14 mouse cellular contexts compared by ENCODE assay signal in genomic region chr2:93318781-93319349, GRCm38 (mm10). TPM values are rescaled to one million over a fixed set of nuclear protein-coding genes. Genes with fewer than 3 reads are reported as not detected.
DNase-seq lines count a peak whose midpoint lies in the region; ATAC-seq lines count a peak whose summit lies in the region.
"Had no signal": no experiment of that assay in that cellular context is flagged by ENCODE, and none has a peak within 500 bp of the region (broad histone marks: within the 10 kb centered on the region; RNA-seq: fewer than 3 reads in every experiment).

No protein-coding gene starts in this region.

- H3K4me1 ChIP-seq in kidney, embryonic 15.5 days: peaks cover 59% of the 10 kb centered on the region
- peaks cover 65% of the 10 kb centered on the region for H3K4me1 ChIP-seq in limb, embryonic 12.5 days (replicated peaks)

- peak overlapping the region; percentile 20; the same call in 1 of the 2 replicates for H3K27ac ChIP-seq in kidney, embryonic 15.5 days
- H3K27ac ChIP-seq in limb, embryonic 12.5 days: peak overlapping the region; percentile 66
- H3K27ac ChIP-seq: heart, embryonic 15.5 days; liver, embryonic 12.5 days had no signal

- peaks cover 13% of the 10 kb centered on the region for H3K36me3 ChIP-seq in kidney, embryonic 15.5 days
- H3K36me3 ChIP-seq in limb, embryonic 12.5 days: 0 out of 2 replicates have a peak, but pooled peaks cover 7% of the 10 kb centered on the region
- H3K36me3 ChIP-seq: liver, embryonic 12.5 days had no signal

- no peak overlapping the region for H3K4me2 ChIP-seq in kidney, embryonic 15.5 days
- no peak overlapping the region for H3K4me2 ChIP-seq in limb, embryonic 12.5 days
- H3K4me2 ChIP-seq: heart, embryonic 15.5 days; liver, embryonic 12.5 days had no signal

- intact Hi-C loops in gastrocnemius, postnatal 14 days (cut with DNase I; ENCODE audit: low total_unique reads): no loop called here

- peak; percentile 50 to 67 for DNase-seq in adrenal gland, adult (ENCODE audit: inconsistent age in 2 of 2, low spot score in 1 of 2)
- DNase-seq in adrenal gland, postnatal 25 days: no peak
- no peak for DNase-seq in kidney, adult 18-20 months
- DNase-seq in brain, adult 2 months (ENCODE audit: low read depth, low spot score): peak; percentile 54
- DNase-seq in gastrocnemius, postnatal 14 days: no peak
- DNase-seq: cerebellum, adult 9-11 months; kidney, postnatal 14 days; right cerebral cortex, postnatal 14 days had no signal

- 65% methylated on average over 21 of the region's 21 CpGs for WGBS in kidney, embryonic 15.5 days
- WGBS in limb, embryonic 12.5 days: 54% methylated on average over 21 of the region's 21 CpGs

- no peaks in the 10 kb centered on the region for H3K9me3 ChIP-seq in kidney, embryonic 15.5 days (replicated peaks)
- no peaks in the 10 kb centered on the region for H3K9me3 ChIP-seq in limb, embryonic 12.5 days
- H3K9me3 ChIP-seq: heart, embryonic 15.5 days; liver, embryonic 12.5 days had no signal

- no peak; the same call in 1 of the 2 replicates for ATAC-seq in kidney, embryonic 15.5 days (replicated peaks; ENCODE audit: low FRiP score)
- ATAC-seq in limb, embryonic 12.5 days (ENCODE audit: insufficient number of reproducible peaks, insufficient read depth, low FRiP score, low TSS enrichment, low read depth): 0 out of 2 replicates have a peak, but pooled peaks have one; percentile 35
- ATAC-seq in megakaryocyte progenitor cell, adult 5-6 weeks (replicated peaks; ENCODE audit: poor library complexity): no peak
- ATAC-seq: liver, embryonic 12.5 days had no signal

- no peak overlapping the region for H3K9ac ChIP-seq in kidney, embryonic 15.5 days
- H3K9ac ChIP-seq in limb, embryonic 12.5 days (replicated peaks): no peak overlapping the region
- H3K9ac ChIP-seq: heart, embryonic 15.5 days; liver, embryonic 12.5 days had no signal

- H3K27me3 ChIP-seq in kidney, embryonic 15.5 days: no peaks in the 10 kb centered on the region
- H3K27me3 ChIP-seq in limb, embryonic 12.5 days: no peaks in the 10 kb centered on the region
- H3K27me3 ChIP-seq: heart, embryonic 15.5 days; liver, embryonic 12.5 days had no signal

- no peak overlapping the region for H3K4me3 ChIP-seq in kidney, embryonic 15.5 days (replicated peaks)
- no peak overlapping the region for H3K4me3 ChIP-seq in limb, embryonic 12.5 days (replicated peaks)
- H3K4me3 ChIP-seq: heart, embryonic 15.5 days; liver, embryonic 12.5 days; megakaryocyte, embryonic 14.5 days had no signal

RNA-seq across cellular contexts. Expression of gene Tspan18, which starts 15.4 kb away (rescaled TPM):
- 55.1 TPM in 2 replicates for total RNA-seq in adrenal gland, postnatal 25 days (2021)
- 41.0 and 44.8 TPM in 2 replicates for polyA plus RNA-seq in kidney, embryonic 15.5 days (2015; fragmentation: Nextera tagmentation; extraction: Ambion mirVana)
- 16.4 and 16.9 TPM in 2 replicates for polyA plus RNA-seq in limb, embryonic 12.5 days (2016; fragmentation: Nextera tagmentation; extraction: Ambion mirVana)
- total RNA-seq in megakaryocyte progenitor cell, adult 5-6 weeks (2015): 0.39 TPM in 1 of 2 replicates, not detected in the other
- not detected in 2 replicates for total RNA-seq in megakaryocyte progenitor cell, adult 5-6 weeks (2017)
- 10 to 100 TPM in 1 of 2 experiments, 1 to 10 TPM in 1; 9.7 to 11.4 TPM for total RNA-seq in gastrocnemius, postnatal 14 days (2021)

Comparison
In these comparisons a context has a peak if more than half of its experiments do, and no peak if none do; other contexts are left out.
1. DNase-seq: peak in adrenal gland, adult (2 of 2) and brain, adult 2 months (single experiment); none in adrenal gland, postnatal 25 days (single experiment), kidney, adult 18-20 months (single experiment) and gastrocnemius, postnatal 14 days (single experiment).
2. RNA of gene Tspan18, which starts 15.4 kb away (total RNA-seq): 55.1 TPM in adrenal gland, postnatal 25 days and 9.7 to 11.4 TPM in gastrocnemius, postnatal 14 days; 0.39 TPM in megakaryocyte progenitor cell, adult 5-6 weeks; every median in the first group is over 4 times any median in the second.